Mouse (Mus musculus) hindbrain, embryonic 11.5 days (tissue): ENCODE data around the gene Mertk. TPM values are rescaled to one million over a fixed set of nuclear protein-coding genes. Genes with fewer than 3 reads are reported as not detected.

Experiments
- ATAC-seq: fragments of 200-750 bp; cut with Nextera tagmentation; 2 replicates; pipeline ENCODE4 v1.8.0; 2017; ENCODE audit warnings: mild to moderate bottlenecking, moderate TSS enrichment, moderate library complexity; ENCODE audit not compliant: low FRiP score
- DNase-seq: peaks from one replicate; pipeline ENCODE4 v3.0.0-alpha.2; 2015; ENCODE audit warnings: low spot score
- H3K27ac ChIP-seq: fragments of 300-500 bp; sonication (generic); 2 replicates; pipeline ENCODE4 v1.5.1; 2014; ENCODE audit warnings: mild to moderate bottlenecking, low read depth, low read length
- H3K27me3 ChIP-seq: fragments of 300-500 bp; sonication (generic); 2 replicates; pipeline ENCODE4 v1.6.1; 2014; ENCODE audit warnings: mild to moderate bottlenecking, low read length, moderate library complexity, mixed read lengths; ENCODE audit not compliant: control insufficient read depth, insufficient read depth
- H3K36me3 ChIP-seq: fragments of 300-500 bp; sonication (generic); 2 replicates; pipeline ENCODE4 v1.6.1; 2014; ENCODE audit warnings: mild to moderate bottlenecking, low read length, moderate library complexity, mixed read lengths; ENCODE audit not compliant: control insufficient read depth, insufficient read depth
- H3K4me1 ChIP-seq: fragments of 300-500 bp; sonication (generic); replicated peaks from 2 replicates; pipeline ENCODE4 v1.6.1; 2014; ENCODE audit warnings: low read length, mixed read lengths; ENCODE audit not compliant: control insufficient read depth, insufficient read depth
- H3K4me2 ChIP-seq: fragments of 300-500 bp; sonication (generic); replicated peaks from 2 replicates; pipeline ENCODE4 v1.6.1; 2014; ENCODE audit warnings: mild to moderate bottlenecking, low read depth, low read length
- H3K4me3 ChIP-seq: fragments of 300-500 bp; sonication (generic); 2 replicates; pipeline ENCODE4 v1.5.1; 2014; ENCODE audit warnings: low read depth, low read length
- H3K9ac ChIP-seq: fragments of 300-500 bp; sonication (generic); 2 replicates; pipeline ENCODE4 v1.6.1; 2014; ENCODE audit warnings: low read depth, low read length
- H3K9me3 ChIP-seq: fragments of 300-500 bp; sonication (generic); 2 replicates; pipeline ENCODE4 v1.6.1; 2016; ENCODE audit warnings: low read length; ENCODE audit not compliant: control insufficient read depth
- WGBS: fragments of 180-500 bp; shearing (Covaris S2); extraction: QIAGEN DNeasy Blood & Tissue Kit; methylation state at CpG from one replicate; pipeline ENCODE4 v1.1.7; 2014; 5-methylcytosine and 5-hydroxymethylcytosine counted together
- polyA plus RNA-seq: library from polyadenylated mRNA; unstranded; fragments of >200 nt; fragmentation: Nextera tagmentation; extraction: Ambion mirVana; gene quantifications from 2 replicates; pipeline ENCODE4 v1.2.1, GENCODE M21; 2014

The Mertk gene
- polyA plus RNA-seq, 1 experiment from 2014 or later = 4.4 TPM

DNA sequence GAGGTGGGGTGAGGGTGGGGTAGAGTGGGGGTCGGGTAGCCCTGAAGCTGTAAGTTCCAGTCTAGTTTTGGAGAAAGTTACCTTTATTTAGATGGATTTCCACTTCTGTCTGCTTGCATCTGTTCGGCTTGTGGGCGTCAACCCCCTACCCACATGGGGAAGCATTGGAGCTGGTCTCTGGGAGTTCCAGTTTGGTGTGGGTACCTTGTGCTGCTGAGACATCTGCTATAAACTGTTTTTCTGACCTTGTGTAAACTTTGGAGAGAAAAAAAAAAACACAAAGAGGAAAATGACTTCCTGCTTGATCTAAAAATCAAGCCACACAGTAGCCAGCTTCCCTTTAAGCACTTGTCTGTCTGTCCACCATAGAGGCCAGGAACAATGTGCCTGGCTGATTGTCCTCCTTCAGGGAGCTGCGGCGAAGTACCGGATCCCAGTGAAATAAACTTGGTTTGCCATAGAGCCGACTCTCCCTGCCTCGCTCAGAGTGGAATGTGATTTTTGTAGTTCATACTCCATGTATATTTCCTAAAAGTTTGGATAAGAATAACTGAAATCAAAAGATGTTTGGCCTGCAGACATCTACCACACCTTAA, 48.8 kb downstream of the Mertk start:
- Histone ChIP-seq H3K9me3 (no peaks in the 10 kb centered on the region), H3K27ac (no peak overlapping the region), H3K4me2 (no peak overlapping the region), H3K9ac (no peak overlapping the region), H3K27me3 (no peaks in the 10 kb centered on the region), H3K4me3 (no peak overlapping the region), H3K36me3 (no peaks in the 10 kb centered on the region), H3K4me1 (no peaks in the 10 kb centered on the region)
- DNase-seq = no peak
- no peak for ATAC-seq
- 82% methylated on average over 8 of the region's 8 CpGs for WGBS

DNA sequence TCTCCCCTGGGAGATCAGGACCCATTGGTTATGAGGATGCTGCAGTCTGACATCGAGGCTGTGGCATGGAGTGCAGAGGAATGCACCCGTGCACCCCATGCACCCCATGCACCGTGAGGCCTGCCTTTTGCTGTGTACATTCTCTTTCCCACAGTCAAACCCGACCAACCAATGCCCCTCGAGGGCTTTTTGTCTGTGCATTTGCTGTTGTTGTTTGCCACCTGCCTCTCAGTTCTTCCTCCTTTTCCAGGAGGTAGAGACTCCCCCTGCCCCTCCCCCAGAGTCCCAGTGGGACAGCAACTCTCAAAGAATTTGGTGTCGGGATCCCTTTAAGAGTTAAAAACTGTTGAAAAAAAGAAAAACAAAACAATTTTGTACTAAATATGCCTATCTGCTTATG, 49.4 kb downstream of the Mertk start:
- WGBS = 70% methylated on average over 6 of the region's 6 CpGs
- Histone ChIP-seq H3K27ac (no peak overlapping the region), H3K27me3 (no peaks in the 10 kb centered on the region), H3K9ac (no peak overlapping the region), H3K4me3 (no peak overlapping the region), H3K36me3 (no peaks in the 10 kb centered on the region), H3K9me3 (no peaks in the 10 kb centered on the region), H3K4me1 (no peaks in the 10 kb centered on the region), H3K4me2 (no peak overlapping the region)
- ATAC-seq = no peak
- DNase-seq = no peak

DNA sequence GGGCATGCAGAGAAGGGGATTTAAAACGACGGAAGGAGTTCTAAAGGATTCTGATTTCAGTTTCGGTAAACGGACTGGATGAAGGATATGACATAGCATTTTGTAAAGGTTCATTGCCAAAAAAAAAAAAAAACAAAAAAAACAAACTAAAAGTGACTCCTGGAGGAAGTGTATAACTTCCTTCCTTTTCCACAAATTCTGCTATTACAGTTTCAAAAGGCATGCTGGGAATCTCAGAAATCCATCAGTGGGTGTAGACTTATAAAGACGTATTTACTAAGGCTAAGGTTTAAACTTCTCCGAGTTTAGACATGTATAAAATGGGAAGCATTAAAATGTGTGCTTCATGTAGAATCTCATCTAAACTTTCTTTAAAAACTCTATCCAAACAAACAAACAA, 52.3 kb downstream of the Mertk start:
- ATAC-seq = no peak
- DNase-seq = no peak
- no peak overlapping the region for H3K9ac ChIP-seq
- 88% methylated on average over 6 of the region's 6 CpGs for WGBS
- H3K4me2 ChIP-seq = no peak overlapping the region
- H3K4me3 ChIP-seq = no peak overlapping the region
- H3K27me3 ChIP-seq = no peaks in the 10 kb centered on the region
- no peaks in the 10 kb centered on the region for H3K4me1 ChIP-seq
- H3K27ac ChIP-seq = no peak overlapping the region
- H3K36me3 ChIP-seq = no peaks in the 10 kb centered on the region
- no peaks in the 10 kb centered on the region for H3K9me3 ChIP-seq

DNA sequence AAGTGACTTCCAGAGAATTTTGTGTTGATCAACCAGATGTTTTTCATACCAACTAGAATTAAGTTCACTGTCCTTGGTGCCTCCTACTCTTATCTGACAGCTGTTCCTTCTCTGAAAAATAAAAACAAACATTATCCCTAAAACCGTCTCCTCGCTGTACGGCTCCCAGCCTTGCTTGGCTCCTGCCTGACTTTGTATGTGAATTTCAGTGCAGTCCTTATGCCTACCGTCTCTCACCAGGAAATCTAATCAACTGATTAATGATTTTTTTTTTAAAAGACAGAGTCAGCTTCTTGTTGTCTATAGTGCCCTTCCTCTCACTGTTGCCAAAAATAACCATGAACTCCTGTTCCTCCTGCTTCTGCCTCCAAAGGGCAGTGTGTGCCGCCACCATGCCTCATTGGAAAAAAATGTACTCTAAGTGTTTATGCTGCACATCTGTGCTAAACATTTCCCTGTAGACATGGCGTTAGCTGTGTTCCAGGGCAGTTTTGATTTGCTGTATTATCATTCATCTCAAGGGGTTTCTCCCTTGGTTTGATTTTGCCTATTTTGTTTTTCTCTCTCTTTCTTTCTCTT, 54.6 kb downstream of the Mertk start:
- Histone ChIP-seq H3K4me1 (no peaks in the 10 kb centered on the region), H3K9me3 (no peaks in the 10 kb centered on the region), H3K4me2 (no peak overlapping the region), H3K36me3 (no peaks in the 10 kb centered on the region), H3K27me3 (no peaks in the 10 kb centered on the region), H3K9ac (no peak overlapping the region), H3K4me3 (no peak overlapping the region), H3K27ac (no peak overlapping the region)
- DNase-seq (no peak), ATAC-seq (no peak)
- 80% methylated on average over 6 of the region's 6 CpGs for WGBS

DNA sequence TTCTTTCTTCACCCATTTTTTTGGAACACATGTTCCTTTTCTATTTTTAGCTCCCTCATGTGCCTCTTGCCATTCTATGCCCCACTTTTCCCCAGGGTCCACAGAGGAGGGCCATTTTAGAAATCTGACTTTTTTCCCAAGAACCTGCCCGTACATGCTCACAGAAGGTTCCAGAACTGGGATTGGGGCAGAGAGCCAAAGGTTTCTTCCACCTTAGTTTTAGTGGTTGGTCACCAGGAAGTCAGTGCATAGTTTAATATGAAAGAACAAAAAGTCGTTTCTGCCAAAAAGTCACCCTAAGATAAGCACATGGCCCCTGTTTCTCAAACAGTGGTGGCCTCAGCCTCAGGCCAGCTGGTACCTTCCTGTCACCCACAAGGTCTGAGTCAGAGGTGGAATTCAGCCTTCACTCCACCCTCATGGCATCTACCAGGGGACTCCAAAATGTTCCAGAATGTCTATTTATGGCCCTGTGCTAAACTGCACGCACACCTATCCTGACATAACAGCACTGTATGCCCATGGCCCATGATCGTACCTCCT, 56.5 kb downstream of the Mertk start:
- no peak for DNase-seq

DNA sequence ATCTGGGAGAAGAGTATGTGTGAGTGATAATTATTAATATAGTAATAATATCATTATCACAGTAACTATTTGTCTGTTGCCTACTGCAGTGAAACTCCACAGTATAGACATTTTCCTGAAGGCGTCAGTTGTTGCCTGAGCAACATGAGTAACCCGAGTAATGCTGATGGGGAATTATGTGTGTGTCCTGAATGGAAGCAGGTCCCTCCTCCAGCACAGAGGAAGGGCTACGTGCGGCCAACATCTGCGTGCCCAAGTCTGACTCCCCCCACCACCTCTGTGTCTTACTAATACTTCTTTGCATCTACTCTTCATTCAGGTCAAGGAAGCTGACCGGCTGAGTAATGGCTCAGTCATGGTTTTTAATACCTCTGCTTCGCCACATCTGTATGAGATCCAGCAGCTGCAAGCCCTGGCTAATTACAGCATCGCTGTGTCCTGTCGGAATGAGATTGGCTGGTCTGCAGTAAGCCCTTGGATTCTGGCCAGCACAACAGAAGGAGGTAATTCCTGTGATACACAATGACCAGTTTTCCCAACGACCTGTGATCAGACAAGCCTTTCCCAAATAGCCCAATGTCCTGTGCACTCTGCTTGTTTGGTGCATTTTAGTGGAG, 60.1 kb downstream of the Mertk start:
- Histone ChIP-seq H3K27ac (no peak overlapping the region), H3K36me3 (no peaks in the 10 kb centered on the region), H3K4me1 (no peaks in the 10 kb centered on the region), H3K4me3 (no peak overlapping the region), H3K9ac (no peak overlapping the region), H3K27me3 (no peaks in the 10 kb centered on the region), H3K9me3 (no peaks in the 10 kb centered on the region), H3K4me2 (no peak overlapping the region)
- ATAC-seq = no peak
- whole genome bisulfite sequencing = 75% methylated on average over 10 of the region's 10 CpGs
- no peak for DNase-seq

More for the DNA sequence above, 56.5 kb downstream of the Mertk start:
- Histone ChIP-seq H3K4me3 (no peak overlapping the region), H3K9me3 (no peaks in the 10 kb centered on the region), H3K27ac (no peak overlapping the region), H3K27me3 (no peaks in the 10 kb centered on the region), H3K9ac (no peak overlapping the region), H3K4me2 (no peak overlapping the region), H3K36me3 (no peaks in the 10 kb centered on the region), H3K4me1 (no peaks in the 10 kb centered on the region)
- 90% methylated on average over 4 of the region's 4 CpGs for WGBS
- no peak for ATAC-seq

DNA sequence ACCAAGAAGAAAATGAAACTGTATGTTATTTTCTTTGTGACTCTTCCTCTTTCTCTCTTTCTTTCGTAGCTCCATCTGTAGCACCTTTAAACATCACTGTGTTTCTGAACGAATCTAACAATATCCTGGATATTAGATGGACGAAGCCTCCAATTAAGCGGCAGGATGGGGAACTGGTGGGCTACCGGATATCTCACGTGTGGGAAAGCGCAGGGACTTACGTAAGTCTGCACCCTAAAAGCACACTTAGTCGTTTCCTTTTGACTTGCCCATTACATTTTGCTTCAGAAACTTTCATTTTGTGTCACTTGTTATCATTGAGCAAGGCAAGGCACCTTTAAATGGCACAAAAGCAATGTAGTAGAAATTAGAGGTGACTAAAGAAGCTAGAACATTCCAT, 63.3 kb downstream of the Mertk start:
- Histone ChIP-seq H3K4me3 (no peak overlapping the region), H3K4me1 (no peaks in the 10 kb centered on the region), H3K9ac (no peak overlapping the region), H3K27me3 (no peaks in the 10 kb centered on the region), H3K4me2 (no peak overlapping the region), H3K9me3 (no peaks in the 10 kb centered on the region), H3K27ac (no peak overlapping the region), H3K36me3 (no peaks in the 10 kb centered on the region)
- DNase-seq = no peak
- 92% methylated on average over 9 of the region's 9 CpGs for WGBS
- ATAC-seq = no peak

DNA sequence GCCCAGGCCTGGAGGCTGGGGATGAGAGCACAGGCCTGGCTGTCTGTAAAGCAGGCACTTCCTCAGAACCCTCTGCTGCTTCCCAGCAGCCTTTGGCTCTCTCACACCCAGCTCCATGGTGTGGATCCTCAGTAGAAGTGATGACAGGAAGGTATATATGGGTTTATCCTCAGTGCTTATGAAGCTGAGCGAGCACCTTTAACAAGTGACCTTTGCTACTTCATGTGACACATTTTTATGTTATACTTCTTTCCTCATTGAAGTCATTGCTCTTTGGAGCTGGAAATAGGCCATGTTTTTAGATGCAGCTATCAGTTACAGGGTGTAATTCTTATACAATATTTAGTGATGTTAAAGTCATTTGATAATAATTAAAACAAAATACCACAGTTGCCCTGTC, 67.0 kb downstream of the Mertk start:
- no peak for ATAC-seq
- H3K36me3 ChIP-seq = no peaks in the 10 kb centered on the region
- no peak overlapping the region for H3K27ac ChIP-seq
- no peak overlapping the region for H3K9ac ChIP-seq
- no peak overlapping the region for H3K4me2 ChIP-seq
- no peaks in the 10 kb centered on the region for H3K9me3 ChIP-seq
- DNase-seq = no peak
- WGBS = 96% methylated on average over 1 of the region's 1 CpGs
- H3K4me1 ChIP-seq = no peaks in the 10 kb centered on the region
- H3K27me3 ChIP-seq = no peaks in the 10 kb centered on the region
- no peak overlapping the region for H3K4me3 ChIP-seq
